Mouse (Mus musculus): Measurements from ENCODE around the gene 1700067K01Rik. TPM values are rescaled to one million over a fixed set of nuclear protein-coding genes. Genes with fewer than 3 reads are reported as not detected.

The 1700067K01Rik gene
- polyA plus RNA-seq, 1 experiment = 0.12 TPM

DNA sequence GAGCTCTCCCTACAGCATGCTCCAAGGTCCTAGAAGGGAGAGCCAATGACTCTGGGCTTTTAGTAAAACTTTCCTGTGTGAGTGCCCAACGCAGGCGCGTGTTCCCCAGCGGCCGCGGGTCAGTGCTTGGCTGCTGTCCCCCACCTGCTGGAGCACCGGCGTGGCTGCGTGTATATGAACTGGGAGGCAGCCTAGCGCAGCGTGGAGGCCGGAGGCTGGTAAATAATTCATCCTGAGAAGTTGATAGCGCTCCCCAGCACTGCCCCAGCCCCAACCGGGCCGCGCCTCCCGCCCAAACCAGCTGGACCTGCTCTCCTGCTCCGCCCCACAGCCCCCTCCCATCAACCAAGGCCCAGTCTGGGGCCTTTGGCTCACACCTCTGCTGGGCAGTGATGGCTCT, 19.8 kb downstream of the 1700067K01Rik start, which contains the start of gene Palm3:
TSS of gene Palm3 (plus strand) at position 376 of the 400 bp plus-strand sequence.
- no peak for TF ChIP-seq MYOD1 (IDR thresholded peaks at IDR 0.05; ENCODE audit: control insufficient read depth, insufficient read length, low read depth)
- TF ChIP-seq FOSL1 (IDR thresholded peaks at IDR 0.05; ENCODE audit: insufficient read depth, low read length, poor library complexity, severe bottlenecking) = no peak
- no peak for TF ChIP-seq MYOG (IDR thresholded peaks at IDR 0.05; ENCODE audit: control insufficient read depth, extremely low read depth, insufficient read length)
- no peak for TF ChIP-seq USF1 (IDR thresholded peaks at IDR 0.05; ENCODE audit: low read depth)
- no peak for TF ChIP-seq CEBPB (IDR thresholded peaks at IDR 0.05; ENCODE audit: low read depth)
- no peak for TF ChIP-seq MAX (IDR thresholded peaks at IDR 0.05)
- no peak for TF ChIP-seq CTCF (IDR thresholded peaks at IDR 0.05; ENCODE audit: control insufficient read depth, insufficient read depth, insufficient read length)
- Histone ChIP-seq H3K27me3 (ENCODE audit: control insufficient read depth, insufficient read depth, insufficient read length) (no peaks in the 10 kb centered on the region), H3K36me3 (ENCODE audit: control insufficient read depth, insufficient read depth) (no peaks in the 10 kb centered on the region), H3K4me3 (ENCODE audit: insufficient read depth, poor library complexity, severe bottlenecking) (no peak within 1 kb of the TSS), H3ac (ENCODE audit: control insufficient read depth, insufficient read length, low read depth) (peak within 1 kb of the TSS; percentile 6), H3K79me3 (ENCODE audit: low read depth) (no peaks in the 10 kb centered on the region), H3K79me2 (ENCODE audit: control insufficient read depth, insufficient read depth) (no peaks in the 10 kb centered on the region)

DNA sequence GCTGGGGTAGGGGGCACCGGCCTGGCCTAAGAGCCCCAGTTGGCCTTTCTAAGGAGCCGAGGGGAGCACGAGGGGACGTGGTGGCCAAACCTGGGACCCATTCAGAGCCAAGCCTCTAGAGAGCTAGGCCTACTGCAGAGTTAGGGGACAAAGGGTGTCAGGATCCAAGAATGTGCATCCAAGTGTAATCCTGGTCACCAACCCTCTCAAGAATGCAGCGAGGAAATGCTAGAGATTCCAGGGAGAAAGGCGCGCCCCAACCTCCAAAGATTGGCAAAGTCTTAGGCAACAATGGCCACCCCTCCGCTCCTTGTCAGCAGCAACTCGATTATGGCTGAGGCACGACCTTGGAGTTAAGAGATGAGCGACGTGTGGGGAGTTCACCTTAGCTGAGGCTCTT, 20.3 kb downstream of the 1700067K01Rik start:
- no peak for TF ChIP-seq MYOG (IDR thresholded peaks at IDR 0.05; ENCODE audit: control insufficient read depth, extremely low read depth, insufficient read length)
- no peak for TF ChIP-seq FOSL1 (IDR thresholded peaks at IDR 0.05; ENCODE audit: insufficient read depth, low read length, poor library complexity, severe bottlenecking)
- no peak for TF ChIP-seq CEBPB (IDR thresholded peaks at IDR 0.05; ENCODE audit: low read depth)
- TF ChIP-seq USF1 (IDR thresholded peaks at IDR 0.05; ENCODE audit: low read depth) = no peak
- no peak for TF ChIP-seq MAX (IDR thresholded peaks at IDR 0.05)
- TF ChIP-seq MYOD1 (IDR thresholded peaks at IDR 0.05; ENCODE audit: control insufficient read depth, insufficient read length, low read depth) = no peak
- no peak for TF ChIP-seq CTCF (IDR thresholded peaks at IDR 0.05; ENCODE audit: control insufficient read depth, insufficient read depth, insufficient read length)
- no peaks in the 10 kb centered on the region for H3K36me3 ChIP-seq (ENCODE audit: control insufficient read depth, insufficient read depth)
- H3K27me3 ChIP-seq (ENCODE audit: control insufficient read depth, insufficient read depth, insufficient read length) = no peaks in the 10 kb centered on the region
- no peak overlapping the region for H3K4me3 ChIP-seq (ENCODE audit: insufficient read depth, poor library complexity, severe bottlenecking)
- no peak overlapping the region for H3ac ChIP-seq (ENCODE audit: control insufficient read depth, insufficient read length, low read depth)
- H3K79me3 ChIP-seq (ENCODE audit: low read depth) = no peaks in the 10 kb centered on the region
- H3K79me2 ChIP-seq (ENCODE audit: control insufficient read depth, insufficient read depth) = no peaks in the 10 kb centered on the region

DNA sequence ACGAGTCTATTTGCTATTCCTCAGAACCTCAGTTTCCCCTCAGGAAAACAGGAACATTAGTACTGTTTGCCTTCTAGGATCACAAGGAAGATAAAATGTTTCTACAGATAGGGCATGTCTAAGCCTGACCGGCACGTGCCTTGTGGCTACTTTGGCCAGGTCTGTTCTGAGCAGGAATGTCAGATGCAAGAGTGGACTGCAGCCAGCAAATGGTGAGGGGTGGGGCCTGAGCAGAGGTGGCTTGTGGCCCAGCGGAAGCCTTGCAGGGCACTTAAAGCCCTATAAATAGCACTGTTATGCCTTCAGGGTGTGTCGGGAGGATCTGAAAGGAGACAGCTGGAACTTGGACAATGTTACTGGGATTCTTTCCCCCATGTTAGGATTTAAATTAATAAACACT, 21.8 kb downstream of the 1700067K01Rik start:
- Histone ChIP-seq H3K79me3 (ENCODE audit: low read depth) (no peaks in the 10 kb centered on the region), H3ac (ENCODE audit: control insufficient read depth, insufficient read length, low read depth) (no peak overlapping the region), H3K27me3 (ENCODE audit: control insufficient read depth, insufficient read depth, insufficient read length) (no peaks in the 10 kb centered on the region), H3K4me3 (ENCODE audit: insufficient read depth, poor library complexity, severe bottlenecking) (no peak overlapping the region), H3K79me2 (ENCODE audit: control insufficient read depth, insufficient read depth) (no peaks in the 10 kb centered on the region), H3K36me3 (ENCODE audit: control insufficient read depth, insufficient read depth) (no peaks in the 10 kb centered on the region)
- TF ChIP-seq CTCF (IDR thresholded peaks at IDR 0.05; ENCODE audit: control insufficient read depth, insufficient read depth, insufficient read length) (no peak), MYOD1 (IDR thresholded peaks at IDR 0.05; ENCODE audit: control insufficient read depth, insufficient read length, low read depth) (peak; percentile 31), MAX (IDR thresholded peaks at IDR 0.05) (peak; percentile 81), FOSL1 (IDR thresholded peaks at IDR 0.05; ENCODE audit: insufficient read depth, low read length, poor library complexity, severe bottlenecking) (no peak), MYOG (IDR thresholded peaks at IDR 0.05; ENCODE audit: control insufficient read depth, extremely low read depth, insufficient read length) (no peak), USF1 (IDR thresholded peaks at IDR 0.05; ENCODE audit: low read depth) (peak; percentile 76)

DNA sequence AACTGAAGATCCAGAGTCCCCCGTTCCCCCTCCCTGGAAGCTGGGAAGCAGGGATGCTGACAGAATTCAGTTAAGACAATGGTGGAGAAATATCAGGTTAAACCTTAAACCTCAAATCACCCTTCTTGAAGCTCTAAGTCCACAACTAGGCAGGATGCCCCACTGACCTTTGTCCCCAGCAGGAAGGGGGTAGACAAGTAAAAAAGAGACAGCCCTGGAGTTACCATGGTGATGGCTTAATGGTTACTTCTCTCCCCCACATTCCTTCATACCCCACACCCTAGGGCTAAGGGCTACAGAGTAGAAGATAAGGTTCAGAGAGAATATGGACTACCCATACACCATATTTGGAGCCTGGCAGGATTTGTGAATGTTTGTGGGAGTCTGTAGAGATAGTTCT, 22.3 kb downstream of the 1700067K01Rik start:
- H3K27me3 ChIP-seq (ENCODE audit: control insufficient read depth, insufficient read depth, insufficient read length) = no peaks in the 10 kb centered on the region
- TF ChIP-seq USF1 (IDR thresholded peaks at IDR 0.05; ENCODE audit: low read depth) = no peak
- TF ChIP-seq CEBPB (IDR thresholded peaks at IDR 0.05; ENCODE audit: low read depth) = no peak
- no peak for TF ChIP-seq MYOD1 (IDR thresholded peaks at IDR 0.05; ENCODE audit: control insufficient read depth, insufficient read length, low read depth)
- TF ChIP-seq MAX (IDR thresholded peaks at IDR 0.05) = no peak
- TF ChIP-seq CTCF (IDR thresholded peaks at IDR 0.05; ENCODE audit: control insufficient read depth, insufficient read depth, insufficient read length) = no peak
- TF ChIP-seq FOSL1 (IDR thresholded peaks at IDR 0.05; ENCODE audit: insufficient read depth, low read length, poor library complexity, severe bottlenecking) = no peak
- no peak for TF ChIP-seq MYOG (IDR thresholded peaks at IDR 0.05; ENCODE audit: control insufficient read depth, extremely low read depth, insufficient read length)

DNA sequence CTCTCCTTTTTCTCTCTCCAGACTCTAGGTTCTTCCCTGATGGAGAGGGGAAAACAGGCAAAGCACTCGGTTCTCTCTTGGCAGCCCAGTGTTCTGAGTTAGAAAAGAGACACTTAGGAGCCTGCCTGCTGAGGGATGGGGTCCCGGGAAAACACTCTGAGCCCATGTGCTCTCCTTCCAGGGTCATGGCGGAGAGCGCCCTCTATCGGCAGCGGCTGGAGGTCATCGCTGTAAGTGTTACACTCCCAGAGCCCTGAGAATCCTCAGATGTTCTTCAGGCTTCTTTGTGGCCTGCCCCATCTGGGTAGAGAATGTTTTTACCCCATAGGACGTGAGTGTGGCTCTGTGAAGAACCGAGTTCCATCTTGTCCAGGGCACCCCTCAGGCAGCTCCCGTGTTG, 22.9 kb downstream of the 1700067K01Rik start:
- no peak for TF ChIP-seq USF1 (IDR thresholded peaks at IDR 0.05; ENCODE audit: low read depth)
- TF ChIP-seq MAX (IDR thresholded peaks at IDR 0.05) = no peak
- TF ChIP-seq FOSL1 (IDR thresholded peaks at IDR 0.05; ENCODE audit: insufficient read depth, low read length, poor library complexity, severe bottlenecking) = no peak
- no peak for TF ChIP-seq MYOD1 (IDR thresholded peaks at IDR 0.05; ENCODE audit: control insufficient read depth, insufficient read length, low read depth)
- peak; percentile 69 for TF ChIP-seq CTCF (IDR thresholded peaks at IDR 0.05; ENCODE audit: control insufficient read depth, insufficient read depth, insufficient read length)
- Histone ChIP-seq H3ac (ENCODE audit: control insufficient read depth, insufficient read length, low read depth) (no peak overlapping the region), H3K4me3 (ENCODE audit: insufficient read depth, poor library complexity, severe bottlenecking) (no peak overlapping the region), H3K27me3 (ENCODE audit: control insufficient read depth, insufficient read depth, insufficient read length) (no peaks in the 10 kb centered on the region), H3K36me3 (ENCODE audit: control insufficient read depth, insufficient read depth) (no peaks in the 10 kb centered on the region), H3K79me3 (ENCODE audit: low read depth) (no peaks in the 10 kb centered on the region), H3K79me2 (ENCODE audit: control insufficient read depth, insufficient read depth) (no peaks in the 10 kb centered on the region)

More for the DNA sequence above, 22.3 kb downstream of the 1700067K01Rik start:
- Histone ChIP-seq H3K36me3 (ENCODE audit: control insufficient read depth, insufficient read depth) (no peaks in the 10 kb centered on the region), H3ac (ENCODE audit: control insufficient read depth, insufficient read length, low read depth) (no peak overlapping the region), H3K79me3 (ENCODE audit: low read depth) (no peaks in the 10 kb centered on the region), H3K4me3 (ENCODE audit: insufficient read depth, poor library complexity, severe bottlenecking) (no peak overlapping the region), H3K79me2 (ENCODE audit: control insufficient read depth, insufficient read depth) (no peaks in the 10 kb centered on the region)

DNA sequence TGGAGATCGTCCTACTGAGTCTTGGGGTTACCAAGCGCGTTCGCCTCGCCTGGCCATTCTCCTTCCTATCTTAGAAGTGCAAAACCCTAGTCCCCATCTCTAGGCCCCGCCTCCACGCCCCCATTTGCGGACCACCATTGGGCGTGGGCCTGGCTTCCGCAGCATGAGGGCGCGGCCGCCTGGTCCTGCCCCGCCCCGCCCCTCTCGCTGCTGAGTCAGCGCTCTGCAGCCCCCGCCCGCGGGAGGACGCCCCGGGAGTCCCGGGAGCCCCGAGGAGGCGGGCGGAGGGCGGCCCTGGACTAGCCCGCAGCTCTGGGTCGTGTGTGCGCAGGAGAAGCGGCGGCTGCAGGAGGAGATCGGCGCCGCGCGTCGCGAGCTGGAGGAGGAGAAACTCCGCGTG, 24.6 kb downstream of the 1700067K01Rik start:
- no peaks in the 10 kb centered on the region for H3K27me3 ChIP-seq (ENCODE audit: control insufficient read depth, insufficient read depth, insufficient read length)
- TF ChIP-seq CTCF (IDR thresholded peaks at IDR 0.05; ENCODE audit: control insufficient read depth, insufficient read depth, insufficient read length) (no peak), MAX (IDR thresholded peaks at IDR 0.05) (no peak), FOSL1 (IDR thresholded peaks at IDR 0.05; ENCODE audit: insufficient read depth, low read length, poor library complexity, severe bottlenecking) (no peak), USF1 (IDR thresholded peaks at IDR 0.05; ENCODE audit: low read depth) (no peak)
- H3K79me2 ChIP-seq (ENCODE audit: control insufficient read depth, insufficient read depth) = no peaks in the 10 kb centered on the region
- H3K4me3 ChIP-seq (ENCODE audit: insufficient read depth, poor library complexity, severe bottlenecking) = no peak overlapping the region
- no peaks in the 10 kb centered on the region for H3K36me3 ChIP-seq (ENCODE audit: control insufficient read depth, insufficient read depth)
- no peak overlapping the region for H3ac ChIP-seq (ENCODE audit: control insufficient read depth, insufficient read length, low read depth)
- H3K79me3 ChIP-seq (ENCODE audit: low read depth) = no peaks in the 10 kb centered on the region
